Mouse (Mus musculus): Measurements from ENCODE around the gene Hsf5.

DNA sequence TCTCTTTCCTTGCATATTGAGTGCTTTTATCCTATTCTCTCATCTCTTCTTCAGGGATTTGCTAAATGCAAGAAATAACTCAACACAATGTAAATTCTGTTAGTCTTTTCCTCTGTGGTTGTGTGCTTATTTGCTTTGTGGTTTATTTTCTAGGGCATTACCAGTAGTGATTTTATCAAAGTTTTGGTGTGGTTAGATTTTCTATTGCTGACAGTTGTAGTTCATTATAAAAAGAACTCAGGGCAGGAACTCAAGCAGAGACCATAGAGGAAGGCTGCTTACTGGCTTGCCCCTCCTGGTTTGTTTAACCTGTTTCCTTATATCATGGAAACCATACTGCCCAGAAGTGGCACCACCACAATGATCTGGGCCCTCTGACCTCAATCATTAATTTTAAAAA lies 25.9 kb downstream of the Hsf5 start:
- no peak for TF ChIP-seq POLR2A (IDR thresholded peaks at IDR 0.05; ENCODE audit: extremely low read depth, insufficient read depth, low read length)
- no peak for TF ChIP-seq CTCF (IDR thresholded peaks at IDR 0.05; ENCODE audit: low read depth, low read length)

All from liver, adult 2 months (tissue).